Mouse (Mus musculus) kidney, adult 9 months (tissue): Measurements from ENCODE around the gene Dpp6.

Experiments used
- DNase-seq: peaks from one replicate; pipeline ENCODE4 v3.0.0; 2022

Gene Dpp6

GRCm38 (mm10) chr5:27702482-27702881 is 885.5 kb downstream of the Dpp6 start:
- no peak for DNase-seq

GRCm38 (mm10) chr5:27705020-27705419 is 888.0 kb downstream of the Dpp6 start:
- no peak for DNase-seq

- no peak for DNase-seq
Measured at GRCm38 (mm10) chr5:27706551-27706950, 889.5 kb downstream of the Dpp6 start.

- no peak for DNase-seq
Measured at GRCm38 (mm10) chr5:27707283-27707682, 890.3 kb downstream of the Dpp6 start.

GRCm38 (mm10) chr5:27708209-27708608 is 891.2 kb downstream of the Dpp6 start:
- DNase-seq: no peak

- no peak for DNase-seq
Measured at GRCm38 (mm10) chr5:27711461-27712192, 894.6 kb downstream of the Dpp6 start.

GRCm38 (mm10) chr5:27714356-27714755 is 897.4 kb downstream of the Dpp6 start:
- DNase-seq: no peak

- no peak for DNase-seq
Measured at GRCm38 (mm10) chr5:27716026-27716425, 899.0 kb downstream of the Dpp6 start.

- DNase-seq: no peak
Measured at GRCm38 (mm10) chr5:27717301-27717700, 900.3 kb downstream of the Dpp6 start.

- no peak for DNase-seq
Measured at GRCm38 (mm10) chr5:27719311-27719710, 902.3 kb downstream of the Dpp6 start.

GRCm38 (mm10) chr5:27724460-27724859 is 907.5 kb downstream of the Dpp6 start:
- DNase-seq: no peak

- no peak for DNase-seq
Measured at GRCm38 (mm10) chr5:27730666-27731065, 913.7 kb downstream of the Dpp6 start.

GRCm38 (mm10) chr5:27731392-27731791 is 914.4 kb downstream of the Dpp6 start:
- DNase-seq: no peak

GRCm38 (mm10) chr5:27732288-27732868 is 915.4 kb downstream of the Dpp6 start:
- no peak for DNase-seq

- peak; percentile 33 for DNase-seq
Measured at GRCm38 (mm10) chr5:27737168-27737567, 920.2 kb downstream of the Dpp6 start.

- no peak for DNase-seq
Measured at GRCm38 (mm10) chr5:27739216-27739615, 922.2 kb downstream of the Dpp6 start.

- DNase-seq: no peak
Measured at GRCm38 (mm10) chr5:27744944-27745343, 927.9 kb downstream of the Dpp6 start.

GRCm38 (mm10) chr5:27765780-27766179 is 948.8 kb downstream of the Dpp6 start:
- DNase-seq: no peak

GRCm38 (mm10) chr5:27767948-27768347 is 950.9 kb downstream of the Dpp6 start:
- no peak for DNase-seq
